Mouse (Mus musculus) forebrain, embryonic 11.5 days (tissue): ENCODE measurements at regions not wholly inside any gene's neighbourhood (a gene's known extent, or its start where the extent isn't known, plus 50 kb on each side); places are given as distances from the start of the nearest gene placed in this dataset.
A peak's percentile ranks its signal among the peaks of the same experiment; 100 is the strongest.

Experiments
- ATAC-seq: fragments of 200-750 bp; cut with Nextera tagmentation; replicated peaks from 2 replicates; pipeline ENCODE4 v1.8.0; 2017; ENCODE audit warnings: moderate TSS enrichment; ENCODE audit not compliant: low FRiP score
- DNase-seq: peaks from one replicate; pipeline ENCODE4 v3.0.0-alpha.2; 2017; ENCODE audit warnings: low spot score
- H3K27ac ChIP-seq: fragments of 300-500 bp; sonication (generic); 2 replicates; pipeline ENCODE4 v1.5.1; 2014; ENCODE audit warnings: low read depth, low read length
- H3K27me3 ChIP-seq: fragments of 300-500 bp; sonication (generic); 2 replicates; pipeline ENCODE4 v1.6.1; 2014; ENCODE audit warnings: mild to moderate bottlenecking, low read length, mixed read lengths; ENCODE audit not compliant: control insufficient read depth, insufficient read depth
- H3K36me3 ChIP-seq: fragments of 300-500 bp; sonication (generic); 2 replicates; pipeline ENCODE4 v1.6.1; 2014; ENCODE audit warnings: mild to moderate bottlenecking, low read length, moderate library complexity, mixed read lengths; ENCODE audit not compliant: control insufficient read depth, insufficient read depth
- H3K4me1 ChIP-seq: fragments of 300-500 bp; sonication (generic); replicated peaks from 2 replicates; pipeline ENCODE4 v1.6.1; 2014; ENCODE audit warnings: low read length, mixed read lengths; ENCODE audit not compliant: control insufficient read depth, insufficient read depth
- H3K4me2 ChIP-seq: fragments of 300-500 bp; sonication (generic); 2 replicates; pipeline ENCODE4 v1.6.1; 2014; ENCODE audit warnings: low read depth, mild to moderate bottlenecking, low read length, moderate library complexity, mixed read lengths; ENCODE audit not compliant: severe bottlenecking
- H3K4me3 ChIP-seq: fragments of 300-500 bp; sonication (generic); 2 replicates; pipeline ENCODE4 v1.5.1; 2014; ENCODE audit warnings: low read depth, low read length
- H3K9ac ChIP-seq: fragments of 300-500 bp; sonication (generic); 2 replicates; pipeline ENCODE4 v1.6.1; 2014; ENCODE audit warnings: low read length
- H3K9me3 ChIP-seq: fragments of 300-500 bp; sonication (generic); 2 replicates; pipeline ENCODE4 v1.6.1; 2016; ENCODE audit warnings: low read length, mixed read lengths; ENCODE audit not compliant: control insufficient read depth
- WGBS: fragments of 180-500 bp; shearing (Covaris S2); extraction: QIAGEN DNeasy Blood & Tissue Kit; methylation state at CpG from one replicate; pipeline ENCODE4 v1.1.7; 2014; 5-methylcytosine and 5-hydroxymethylcytosine counted together

DNA sequence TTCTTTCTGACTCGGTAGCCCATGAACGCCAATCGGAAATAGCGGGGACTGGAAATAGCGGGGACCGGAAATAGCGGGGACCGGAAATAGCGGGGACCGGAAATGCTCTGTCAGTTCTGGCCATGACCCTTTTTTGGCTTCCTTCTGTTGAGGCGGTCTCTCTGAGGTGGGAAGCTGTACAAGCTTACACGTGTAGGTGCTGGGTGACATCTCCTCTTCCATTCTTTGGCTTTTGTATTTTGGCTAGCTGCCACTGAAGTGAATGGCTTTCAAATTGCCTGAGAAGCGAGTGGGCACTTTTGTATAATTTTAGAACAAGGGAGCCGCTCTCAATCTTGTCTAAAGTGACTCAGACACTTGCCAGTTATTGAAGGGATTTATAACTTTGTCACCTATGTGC, 414.3 kb upstream of the Adgrl2 start:
- Histone ChIP-seq H3K9me3 (no peaks in the 10 kb centered on the region), H3K4me1 (peaks cover 4% of the 10 kb centered on the region; the same call in 1 of the 2 replicates), H3K27ac (no peak overlapping the region), H3K4me3 (no peak overlapping the region), H3K27me3 (no peaks in the 10 kb centered on the region), H3K4me2 (no peak overlapping the region), H3K36me3 (no peaks in the 10 kb centered on the region), H3K9ac (no peak overlapping the region)
- WGBS: 95% methylated on average over 14 of the region's 14 CpGs
- no peak for DNase-seq
- ATAC-seq: no peak

- H3K4me2 ChIP-seq: no peak overlapping the region
- H3K27me3 ChIP-seq: no peaks in the 10 kb centered on the region
- no peak overlapping the region for H3K4me3 ChIP-seq
- no peaks in the 10 kb centered on the region for H3K9me3 ChIP-seq
- H3K9ac ChIP-seq: no peak overlapping the region
- DNase-seq (no peak), ATAC-seq (peak; percentile 51; the same call in 1 of the 2 replicates)
- no peak overlapping the region for H3K27ac ChIP-seq
- no peaks in the 10 kb centered on the region for H3K36me3 ChIP-seq
- H3K4me1 ChIP-seq: peaks cover 4% of the 10 kb centered on the region; the same call in 1 of the 2 replicates
- 66% methylated on average over 9 of the region's 9 CpGs for WGBS
Observed at GRCm38 (mm10) chr3:149402496-149402895, 412.1 kb upstream of the Adgrl2 start.

DNA sequence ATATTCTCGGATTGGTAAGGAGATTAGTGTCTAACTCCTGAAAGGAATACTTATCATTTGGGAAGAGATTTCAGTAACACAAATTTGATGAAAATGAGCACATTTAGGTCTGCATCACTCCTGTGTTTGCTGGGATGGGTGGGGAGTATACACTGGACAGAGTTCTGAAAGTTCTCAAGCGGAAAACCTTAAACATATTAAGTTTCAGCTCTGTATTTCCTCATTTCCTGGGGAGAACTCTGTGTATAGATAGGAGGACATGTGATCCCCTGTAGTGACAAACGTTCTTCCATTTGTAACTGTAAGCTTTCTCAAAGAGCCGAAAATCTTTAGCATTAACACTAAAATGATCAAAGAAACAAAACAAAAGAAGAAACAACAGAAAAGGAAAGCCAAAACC, 404.7 kb upstream of the Adgrl2 start:
- DNase-seq: no peak
- H3K36me3 ChIP-seq: no peaks in the 10 kb centered on the region
- H3K27me3 ChIP-seq: no peaks in the 10 kb centered on the region
- H3K9me3 ChIP-seq: no peaks in the 10 kb centered on the region
- no peak overlapping the region for H3K27ac ChIP-seq
- no peak for ATAC-seq
- H3K4me3 ChIP-seq: no peak overlapping the region
- 74% methylated on average over 4 of the region's 4 CpGs for WGBS
- no peaks in the 10 kb centered on the region for H3K4me1 ChIP-seq
- no peak overlapping the region for H3K9ac ChIP-seq
- no peak overlapping the region for H3K4me2 ChIP-seq

DNA sequence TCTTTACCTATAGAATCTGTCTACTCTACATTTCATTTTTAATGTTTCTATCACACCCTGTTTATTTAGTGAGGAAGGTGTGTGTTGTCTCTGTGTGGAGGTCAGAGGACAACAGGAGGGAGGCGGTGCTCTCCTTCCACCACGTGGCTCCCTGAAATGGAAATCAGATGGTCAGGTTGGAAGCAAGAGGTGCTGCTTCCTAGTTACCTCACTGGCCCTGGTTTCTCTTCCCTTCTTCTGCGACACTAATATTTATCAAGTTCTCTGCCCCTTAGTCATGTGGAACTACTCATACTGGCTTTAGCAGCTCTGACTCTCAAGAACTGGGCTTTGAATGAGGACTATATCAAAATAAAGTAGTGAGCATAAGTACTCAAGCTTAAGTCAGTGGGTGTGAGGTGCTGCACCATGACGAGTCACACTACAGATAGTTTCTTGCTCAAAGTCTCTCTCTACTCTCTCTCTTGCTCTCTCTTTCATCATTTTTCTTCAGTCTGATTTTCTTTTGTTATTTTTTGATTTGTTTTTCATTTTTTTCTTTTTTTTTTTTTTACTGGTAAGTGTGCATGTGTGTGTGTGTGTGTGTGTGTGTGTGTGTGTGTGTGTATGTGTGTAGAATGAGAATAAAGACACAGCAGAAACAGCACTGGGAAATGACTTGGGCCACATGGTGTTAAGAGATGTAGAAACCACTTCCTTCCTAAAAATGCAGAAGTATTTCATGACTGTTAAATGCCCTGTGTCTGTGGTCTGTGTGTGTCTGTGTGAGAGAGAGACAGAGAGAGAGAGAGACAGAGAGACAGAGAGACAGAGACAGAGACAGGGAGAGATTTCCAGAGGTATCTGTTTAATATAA, 403.2 kb upstream of the Adgrl2 start:
- ATAC-seq (no peak), DNase-seq (no peak)
- Histone ChIP-seq H3K4me1 (no peaks in the 10 kb centered on the region), H3K9me3 (no peaks in the 10 kb centered on the region), H3K4me3 (no peak overlapping the region), H3K27me3 (no peaks in the 10 kb centered on the region), H3K4me2 (no peak overlapping the region), H3K9ac (no peak overlapping the region), H3K27ac (no peak overlapping the region), H3K36me3 (no peaks in the 10 kb centered on the region)
- 72% methylated on average over 4 of the region's 4 CpGs for WGBS

DNA sequence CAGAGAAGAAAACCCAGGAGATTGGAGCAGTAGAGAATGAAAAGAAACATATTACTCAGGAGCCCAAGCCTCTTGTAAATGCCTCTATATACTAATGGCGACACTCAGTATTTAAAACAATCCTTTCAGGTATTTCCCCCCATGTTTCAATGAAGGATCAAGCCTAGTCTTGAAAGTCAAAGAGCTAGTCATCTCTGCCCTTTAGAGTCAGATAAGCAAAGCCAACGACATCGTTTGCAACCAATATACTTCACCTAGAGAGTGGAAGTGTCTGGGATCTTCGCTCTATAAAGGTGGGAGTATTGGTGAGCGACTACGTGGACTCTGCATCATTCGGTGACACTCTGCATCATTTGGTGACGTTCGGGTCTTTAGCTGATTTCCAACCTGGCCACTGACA, 401.8 kb upstream of the Adgrl2 start:
- H3K27ac ChIP-seq: no peak overlapping the region
- no peaks in the 10 kb centered on the region for H3K4me1 ChIP-seq
- no peak overlapping the region for H3K4me3 ChIP-seq
- 92% methylated on average over 9 of the region's 9 CpGs for WGBS
- H3K9me3 ChIP-seq: no peaks in the 10 kb centered on the region
- no peaks in the 10 kb centered on the region for H3K27me3 ChIP-seq
- H3K9ac ChIP-seq: no peak overlapping the region
- no peak overlapping the region for H3K4me2 ChIP-seq
- DNase-seq (no peak), ATAC-seq (no peak)
- H3K36me3 ChIP-seq: no peaks in the 10 kb centered on the region

GRCm38 (mm10) chr3:149387537-149387936, 397.2 kb upstream of the Adgrl2 start:
- H3K9ac ChIP-seq: no peak overlapping the region
- H3K27ac ChIP-seq: no peak overlapping the region
- 41% methylated on average over 3 of the region's 3 CpGs for WGBS
- no peaks in the 10 kb centered on the region for H3K4me1 ChIP-seq
- DNase-seq (no peak), ATAC-seq (no peak)
- H3K4me3 ChIP-seq: no peak overlapping the region
- no peaks in the 10 kb centered on the region for H3K27me3 ChIP-seq
- H3K4me2 ChIP-seq: no peak overlapping the region
- H3K9me3 ChIP-seq: no peaks in the 10 kb centered on the region
- no peaks in the 10 kb centered on the region for H3K36me3 ChIP-seq

DNA sequence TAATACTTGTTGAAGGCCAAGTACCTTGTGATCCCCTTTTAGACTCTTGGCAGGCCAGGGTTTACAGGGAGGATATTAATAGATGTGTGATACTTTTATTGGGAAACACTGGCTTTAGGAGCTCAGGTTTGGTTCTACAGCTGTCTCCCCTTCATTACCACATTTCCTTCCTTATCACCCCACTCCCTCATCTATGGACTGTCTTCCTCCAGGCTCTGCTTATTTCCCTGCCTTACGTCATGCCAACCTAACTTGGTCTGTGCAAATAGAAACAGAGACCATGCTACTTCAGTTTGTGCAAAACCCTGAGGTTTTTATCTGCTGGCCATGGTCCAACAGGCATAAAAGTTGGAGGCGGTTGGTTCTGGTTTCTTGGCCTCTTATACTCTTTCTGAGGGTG, 395.7 kb upstream of the Adgrl2 start:
- H3K27ac ChIP-seq: no peak overlapping the region
- no peaks in the 10 kb centered on the region for H3K9me3 ChIP-seq
- whole genome bisulfite sequencing: 91% methylated on average over 2 of the region's 2 CpGs
- DNase-seq: no peak
- no peak overlapping the region for H3K9ac ChIP-seq
- no peak overlapping the region for H3K4me2 ChIP-seq
- no peaks in the 10 kb centered on the region for H3K4me1 ChIP-seq
- H3K36me3 ChIP-seq: no peaks in the 10 kb centered on the region
- no peak for ATAC-seq
- H3K4me3 ChIP-seq: no peak overlapping the region
- H3K27me3 ChIP-seq: no peaks in the 10 kb centered on the region

- H3K36me3 ChIP-seq: no peaks in the 10 kb centered on the region
- no peaks in the 10 kb centered on the region for H3K9me3 ChIP-seq
- H3K9ac ChIP-seq: no peak overlapping the region
- H3K4me1 ChIP-seq: no peaks in the 10 kb centered on the region
- no peak for DNase-seq
- no peaks in the 10 kb centered on the region for H3K27me3 ChIP-seq
- no peak for ATAC-seq
- no peak overlapping the region for H3K27ac ChIP-seq
- H3K4me3 ChIP-seq: no peak overlapping the region
- WGBS: 56% methylated on average over 6 of the region's 6 CpGs
- H3K4me2 ChIP-seq: no peak overlapping the region
Observed at GRCm38 (mm10) chr3:149385336-149385735, 395.0 kb upstream of the Adgrl2 start.
